Mouse (Mus musculus) R1 (cell line): ENCODE data around the gene Smchd1.
A peak's percentile ranks its signal among the peaks of the same experiment; 100 is the strongest.

Experiments
- DNase-seq: peaks from one replicate; pipeline ENCODE4 v3.0.0-alpha.2; 2018; ENCODE audit warnings: low read depth, low spot score

The Smchd1 gene

DNA sequence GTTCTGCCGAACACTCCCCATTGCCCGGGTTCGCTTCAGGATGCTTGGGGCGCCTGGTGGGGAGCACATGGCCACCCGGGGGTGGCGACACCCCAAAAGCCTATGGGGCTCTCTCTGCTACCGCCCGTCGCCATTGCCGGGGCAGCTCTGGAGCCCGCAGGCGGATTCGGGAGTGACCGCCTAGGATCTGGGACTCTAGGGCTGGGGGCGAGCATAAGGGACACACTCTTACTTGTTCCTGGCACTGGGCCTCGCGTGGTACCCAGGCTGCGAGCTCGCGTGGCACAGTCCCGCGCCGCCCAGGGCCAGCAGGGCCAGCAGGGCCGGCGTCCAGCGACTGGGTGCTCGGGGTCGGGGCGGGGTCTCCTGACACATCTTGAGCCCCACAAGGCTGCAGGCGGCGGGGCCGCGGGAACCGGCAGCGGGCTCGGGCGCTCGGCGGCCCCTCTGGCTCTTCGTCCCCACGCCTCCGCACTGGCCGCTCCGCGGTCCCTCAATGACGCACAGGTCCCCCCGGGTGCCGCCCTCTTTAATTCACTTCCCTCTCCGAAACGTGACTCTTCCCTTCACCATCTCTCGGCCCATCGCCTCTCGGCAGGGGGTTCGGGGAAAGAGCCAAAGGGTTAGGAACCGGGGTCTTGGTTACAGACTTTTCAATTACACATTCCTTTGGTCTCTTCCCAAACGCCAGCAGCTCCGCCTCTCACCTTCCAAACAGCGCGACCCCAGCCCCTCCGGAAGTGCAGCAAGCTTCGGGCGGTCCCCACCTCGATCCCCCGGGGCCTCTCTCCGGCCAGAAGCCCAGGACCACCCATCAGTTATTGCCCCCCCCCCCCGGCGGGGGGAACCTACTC is 164.4 kb downstream of the Smchd1 start:
- peak; percentile 43 for DNase-seq

DNA sequence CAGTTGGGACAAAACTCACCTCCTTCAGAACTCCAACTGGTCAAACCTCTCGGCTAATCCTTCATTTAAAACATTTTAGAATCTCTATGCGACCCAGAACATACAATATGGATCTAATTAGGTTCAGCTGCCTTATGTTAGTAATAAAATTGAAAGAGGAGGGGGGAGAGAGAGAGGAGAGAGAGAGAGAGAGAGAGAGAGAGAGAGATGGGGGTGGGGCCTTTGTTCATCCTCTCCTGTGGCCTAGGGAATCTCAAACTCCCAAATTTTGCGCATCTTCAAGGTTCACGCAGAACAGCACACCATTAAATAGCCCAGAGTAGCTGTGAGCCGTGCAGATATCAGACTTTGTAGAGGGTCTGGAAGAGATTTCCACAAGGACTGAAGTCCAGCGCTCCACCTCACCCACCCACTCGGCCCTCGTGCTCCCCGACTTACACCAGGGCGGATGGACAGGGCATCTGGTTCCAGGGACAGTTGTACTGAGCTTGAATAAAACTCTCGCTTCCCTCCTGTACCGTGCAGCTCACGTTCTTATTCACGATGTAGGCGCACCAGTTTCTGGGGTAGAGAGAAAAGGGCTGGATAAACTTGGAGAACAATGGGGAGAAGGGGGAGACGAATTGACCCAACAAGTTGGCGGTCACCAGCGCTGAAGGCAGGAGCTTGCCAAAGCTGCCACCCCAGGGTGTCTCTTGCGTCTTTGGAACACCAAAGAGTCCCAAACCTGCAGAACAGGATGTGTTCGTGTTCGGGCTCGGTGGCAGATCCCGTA is 165.2 kb downstream of the Smchd1 start:
- peak; percentile 33 for DNase-seq

DNA sequence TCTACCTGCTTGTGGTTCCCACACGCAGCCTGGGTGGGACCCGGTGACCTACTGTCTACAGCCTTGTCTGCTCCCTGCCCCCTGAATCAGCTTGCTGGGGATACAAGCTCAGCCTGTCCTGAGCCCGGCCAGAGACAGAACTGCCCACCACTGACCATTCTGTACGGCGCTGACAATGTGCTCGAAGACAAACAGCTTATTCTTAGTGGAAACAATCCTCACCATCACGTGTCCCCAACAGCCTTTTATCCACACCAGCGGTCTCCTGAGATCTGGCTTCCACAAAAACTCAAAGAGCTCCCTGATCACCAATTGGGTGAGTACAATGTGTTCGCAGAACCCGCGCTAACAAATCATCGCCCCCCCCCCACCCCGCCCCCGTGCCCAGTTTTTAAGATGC is 166.0 kb downstream of the Smchd1 start:
- no peak for DNase-seq

DNA sequence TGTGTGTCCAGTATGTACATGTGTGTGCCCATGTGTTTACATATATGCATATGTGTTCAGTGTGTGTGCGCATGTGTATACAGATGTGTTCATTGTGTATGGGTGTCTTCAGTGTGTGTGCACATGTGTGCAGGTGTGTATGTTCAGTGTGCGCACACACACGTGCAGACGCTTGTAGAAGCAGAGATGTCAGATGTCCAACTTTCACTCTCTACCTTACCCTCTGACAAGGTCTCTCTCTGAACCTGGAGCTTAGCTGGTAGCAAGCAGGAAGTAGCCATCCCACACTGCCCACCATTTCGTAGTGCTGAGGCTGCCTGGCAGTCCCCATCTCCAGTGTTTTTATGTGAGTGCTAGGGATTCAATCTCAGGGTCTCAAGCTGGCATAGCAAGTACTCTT is 166.8 kb downstream of the Smchd1 start:
- DNase-seq, result no peak

DNA sequence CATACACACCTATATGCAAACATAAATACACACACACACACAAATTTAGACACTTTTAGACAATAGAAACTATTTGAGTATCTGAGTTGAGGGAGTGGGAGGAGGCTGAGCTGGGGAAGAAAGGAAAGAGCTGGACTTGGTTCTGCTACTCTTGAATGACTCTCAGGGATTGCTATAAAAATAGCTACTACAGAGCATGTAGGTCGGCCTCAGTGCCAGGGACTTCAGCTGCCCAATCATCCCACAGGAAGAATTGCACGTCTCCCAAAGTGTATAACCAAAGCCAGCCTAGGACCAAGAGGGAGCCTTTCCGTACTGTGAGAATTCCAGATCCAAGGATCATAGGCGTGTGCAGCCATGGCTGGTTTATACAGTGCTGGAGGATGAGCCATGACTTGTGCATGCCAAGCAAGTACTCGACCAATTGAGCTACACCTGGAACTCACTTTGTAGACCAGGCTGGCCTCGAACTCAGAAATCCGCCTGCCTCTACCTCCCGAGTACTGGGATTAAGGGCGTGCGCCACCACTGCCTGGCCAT is 167.8 kb downstream of the Smchd1 start:
- no peak for DNase-seq

DNA sequence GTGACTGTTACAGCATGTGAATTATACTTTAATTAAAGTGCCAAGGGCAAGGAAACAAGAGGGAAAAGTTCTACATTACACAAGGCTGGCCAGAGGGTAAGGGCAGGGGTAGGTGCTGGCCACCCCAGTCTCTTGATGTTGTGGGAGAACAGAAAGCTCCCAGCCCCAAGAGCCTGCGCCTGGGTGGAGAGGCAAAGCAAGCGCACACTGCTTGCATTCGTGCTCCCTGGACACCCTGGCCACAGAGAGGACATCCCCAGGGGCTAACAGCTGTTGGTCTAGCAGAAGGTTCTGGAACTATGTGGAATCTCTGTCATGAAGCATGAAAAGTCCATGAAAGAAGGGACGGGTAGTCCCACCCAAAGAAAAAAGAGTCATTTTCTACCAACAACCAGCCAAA is 168.4 kb downstream of the Smchd1 start:
- DNase-seq, result no peak

DNA sequence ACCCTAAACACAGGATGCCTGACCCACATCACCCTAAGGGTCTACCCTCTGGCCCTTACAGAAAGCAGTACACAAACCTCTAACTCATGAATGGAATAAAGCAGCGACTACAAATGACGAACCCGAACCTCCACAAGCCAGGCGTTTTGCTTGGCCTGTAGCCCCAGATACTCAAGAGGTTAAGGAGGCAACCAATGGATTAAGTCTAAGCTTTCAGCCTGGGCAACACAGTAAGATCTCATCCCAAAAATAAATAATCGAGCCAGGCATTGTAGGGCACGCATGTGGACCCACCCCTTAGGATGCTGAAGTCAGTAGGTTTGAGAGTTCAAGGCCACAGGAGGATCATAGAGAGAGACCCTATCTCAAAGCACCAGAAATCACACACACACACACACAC is 169.1 kb downstream of the Smchd1 start:
- DNase-seq, result no peak

DNA sequence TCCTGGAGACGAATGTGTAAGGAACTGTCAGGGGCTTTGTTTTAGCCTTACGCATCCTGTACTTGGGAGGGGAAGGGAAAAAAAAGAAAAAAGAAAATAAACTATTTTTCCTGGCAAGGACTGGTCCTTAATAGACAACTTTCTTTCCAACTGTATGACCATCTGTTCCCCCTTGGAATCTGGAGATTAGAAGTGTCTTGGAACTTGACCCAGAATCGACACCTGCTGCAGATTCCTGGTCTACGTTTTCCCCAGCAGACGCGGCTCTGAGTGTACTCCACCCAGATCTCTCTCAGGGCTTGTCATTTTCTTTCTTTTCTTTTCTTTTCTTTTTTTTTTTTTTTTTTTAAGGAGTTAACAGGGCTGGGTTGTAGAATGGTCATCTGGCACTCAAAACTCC is 171.7 kb downstream of the Smchd1 start:
- DNase-seq, result no peak

DNA sequence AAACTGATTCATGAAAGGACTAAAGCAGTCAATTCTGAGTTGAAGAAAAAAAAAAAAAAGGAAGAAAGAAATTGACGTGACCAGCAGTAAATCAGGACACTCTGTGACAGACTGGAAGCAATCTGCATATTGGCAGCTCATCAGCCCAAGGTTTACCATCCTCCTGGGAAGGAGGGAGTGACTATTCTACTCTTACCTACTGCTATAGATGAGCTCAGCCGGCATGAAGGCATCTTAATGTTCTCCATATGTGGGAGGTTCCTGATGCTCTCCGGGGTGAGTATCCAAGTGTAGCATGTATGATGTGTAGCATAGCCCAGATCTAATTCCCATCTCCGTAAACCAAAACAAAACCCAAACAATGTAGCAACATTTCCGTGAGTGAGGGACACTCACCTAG is 173.7 kb downstream of the Smchd1 start:
- DNase-seq, result no peak

DNA sequence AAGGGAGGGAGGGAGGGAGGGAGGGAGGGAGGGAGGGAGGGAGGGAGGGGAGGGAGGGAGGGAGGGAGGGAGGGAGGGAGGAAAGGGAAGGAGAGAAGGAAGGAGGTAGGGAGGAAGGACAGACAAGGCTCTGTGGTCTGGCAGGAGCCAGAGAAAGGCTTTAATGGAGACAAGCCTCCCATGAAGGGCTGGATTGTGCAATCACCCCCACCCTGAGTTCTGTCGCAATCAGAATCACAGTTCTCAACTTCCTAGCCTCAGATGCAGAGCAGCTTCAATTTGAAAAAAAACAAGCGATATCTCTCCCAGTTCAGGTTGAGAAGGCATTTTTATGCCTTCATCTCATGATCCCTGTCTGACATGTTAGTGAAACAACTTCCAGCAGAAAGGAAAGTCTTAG is 174.8 kb downstream of the Smchd1 start:
- no peak for DNase-seq

DNA sequence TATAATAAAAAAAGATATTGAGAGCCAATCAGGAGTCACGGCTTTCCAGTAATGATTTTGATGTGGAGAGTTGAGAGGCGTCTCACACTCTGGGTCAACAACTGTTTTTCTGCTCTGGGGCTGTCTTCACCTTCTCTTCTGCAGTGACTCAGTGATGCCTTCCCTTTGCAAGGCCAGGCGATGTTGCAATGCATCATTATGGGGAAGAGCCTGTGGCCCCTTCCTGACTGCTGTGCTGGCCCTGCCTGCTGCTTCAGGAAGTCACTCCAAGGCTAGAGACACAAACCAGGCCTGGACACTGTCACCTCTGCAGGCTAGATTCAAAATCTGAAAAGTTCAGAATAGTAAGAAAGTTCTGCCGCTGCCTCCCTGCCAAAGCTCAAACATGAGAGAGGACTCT is 175.3 kb downstream of the Smchd1 start:
- DNase-seq, result no peak

DNA sequence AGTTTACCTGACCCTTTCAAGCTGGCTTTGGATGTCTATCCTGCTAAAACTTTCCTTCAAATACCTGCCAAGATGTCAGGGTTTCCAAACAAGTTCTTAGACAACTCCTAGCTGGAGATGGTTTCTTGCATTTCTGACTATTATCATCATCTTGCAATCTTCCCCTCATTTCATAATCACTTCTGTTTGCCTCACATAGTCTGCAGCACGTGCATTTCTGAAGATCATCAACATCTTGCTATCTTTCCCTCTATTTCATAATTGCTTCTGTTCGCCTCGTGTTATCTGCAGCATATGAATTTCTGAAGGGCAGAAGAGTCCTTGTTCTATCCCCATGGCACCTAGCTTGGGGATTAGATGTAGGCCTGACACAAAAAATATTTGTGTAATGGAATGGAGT is 180.6 kb downstream of the Smchd1 start:
- DNase-seq, result no peak
